Mouse (Mus musculus): Measurements from ENCODE around the gene Gm28043.

Gene Gm28043

DNA sequence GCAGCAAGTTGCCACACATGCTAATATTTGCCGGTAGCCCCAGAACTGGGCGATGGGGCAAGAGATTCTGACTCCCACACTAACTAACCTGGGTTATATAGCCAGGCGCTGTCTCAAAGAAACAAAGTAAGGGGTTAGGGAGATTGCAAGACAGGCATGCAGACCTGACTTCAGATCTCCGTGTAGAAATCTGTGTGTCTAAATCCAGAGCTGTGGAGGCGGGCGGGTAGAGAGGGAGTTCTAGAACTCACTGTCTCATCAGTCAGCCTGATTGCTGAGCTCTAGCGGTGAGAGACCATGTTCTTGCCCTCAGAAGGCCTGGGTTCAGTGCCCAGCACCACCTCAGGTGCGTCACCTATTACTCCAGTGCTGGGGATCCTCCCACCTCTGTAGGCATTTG lies 8.8 kb downstream of the Gm28043 start:
- in situ Hi-C loops (cut with MboI, MseI) = no loop called here

DNA sequence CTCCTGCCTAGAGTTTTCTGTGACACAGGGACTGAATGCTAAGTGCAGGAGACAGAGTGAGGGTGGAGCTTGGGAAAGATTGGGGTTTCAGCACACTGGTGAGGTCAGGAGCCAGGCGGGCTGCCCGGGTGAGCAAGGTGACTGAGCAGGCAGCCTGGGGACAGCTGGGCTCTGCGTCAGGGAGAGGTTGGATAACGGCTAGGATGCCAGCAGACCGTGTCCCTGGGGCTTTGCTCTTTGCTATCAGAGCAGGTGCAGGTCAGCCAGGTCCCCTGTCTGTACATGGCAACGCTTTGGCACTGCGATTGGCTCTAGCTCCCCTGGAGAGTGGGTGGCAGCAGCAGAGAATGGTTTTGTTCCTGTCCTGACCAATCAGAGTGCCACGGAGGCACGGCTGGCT lies 12.6 kb downstream of the Gm28043 start:
- in situ Hi-C loops (cut with MboI, MseI) = no loop called here

DNA sequence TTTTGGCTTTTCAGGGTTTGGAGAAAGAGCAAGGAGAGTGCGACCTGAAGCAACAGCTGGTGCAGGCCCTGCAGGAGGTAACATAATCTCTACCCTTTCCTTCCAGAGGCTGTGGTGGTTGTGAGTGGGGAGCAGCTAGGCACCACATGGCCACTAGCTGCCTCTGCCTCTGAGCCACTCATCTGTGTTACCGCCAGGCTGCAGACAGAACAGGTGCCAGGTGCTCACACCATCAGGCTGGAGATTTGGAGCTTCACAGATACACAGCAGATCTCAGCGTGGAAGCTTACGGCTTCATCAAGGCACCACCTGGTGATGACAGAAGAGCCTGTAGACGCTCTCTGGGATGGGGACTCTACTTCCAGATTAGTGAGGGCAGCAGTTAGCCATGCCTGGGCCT lies 14.3 kb downstream of the Gm28043 start:
- in situ Hi-C loops (cut with MboI, MseI) = no loop called here

DNA sequence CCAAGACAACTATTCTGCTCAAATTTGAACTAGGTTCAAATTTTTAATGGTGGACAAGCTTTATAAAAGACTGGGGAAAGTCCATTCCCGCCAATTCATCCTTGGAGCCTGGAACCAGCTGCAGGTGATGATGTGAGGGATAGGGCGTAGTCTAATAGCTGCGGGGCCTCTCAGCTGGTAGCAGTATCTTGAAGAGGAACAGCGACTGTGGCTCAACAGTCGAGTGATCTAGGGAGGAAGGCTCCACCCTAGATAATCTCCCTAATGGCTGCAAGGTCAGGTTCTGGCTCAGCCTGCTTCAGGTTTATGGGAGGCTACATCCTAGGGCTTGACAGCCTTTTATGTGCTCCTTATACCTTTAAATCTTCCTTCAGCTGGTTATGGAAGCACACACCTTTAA lies 14.9 kb downstream of the Gm28043 start:
- in situ Hi-C loops (cut with MboI, MseI) = no loop called here

DNA sequence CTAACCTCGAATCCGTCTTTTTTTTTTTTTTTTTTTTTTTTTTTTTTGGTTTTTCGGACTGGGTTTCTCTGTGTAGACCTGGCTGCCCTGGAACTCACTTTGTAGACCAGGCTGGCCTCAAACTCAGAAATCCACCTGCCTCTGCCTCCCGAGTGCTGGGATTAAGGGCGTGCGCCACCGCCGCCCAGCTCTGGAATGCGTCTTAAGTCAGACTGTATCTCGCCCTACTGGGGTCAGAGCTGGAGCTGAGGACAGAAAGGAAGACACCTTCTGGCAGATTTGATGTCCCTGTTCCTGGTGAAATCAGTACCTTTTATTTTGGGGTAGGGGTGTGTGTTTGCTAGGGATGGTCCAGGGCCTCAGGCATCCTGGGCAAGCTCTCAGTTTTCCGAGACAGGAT lies 17.6 kb downstream of the Gm28043 start:
- in situ Hi-C loops (cut with MboI, MseI) = no loop called here

DNA sequence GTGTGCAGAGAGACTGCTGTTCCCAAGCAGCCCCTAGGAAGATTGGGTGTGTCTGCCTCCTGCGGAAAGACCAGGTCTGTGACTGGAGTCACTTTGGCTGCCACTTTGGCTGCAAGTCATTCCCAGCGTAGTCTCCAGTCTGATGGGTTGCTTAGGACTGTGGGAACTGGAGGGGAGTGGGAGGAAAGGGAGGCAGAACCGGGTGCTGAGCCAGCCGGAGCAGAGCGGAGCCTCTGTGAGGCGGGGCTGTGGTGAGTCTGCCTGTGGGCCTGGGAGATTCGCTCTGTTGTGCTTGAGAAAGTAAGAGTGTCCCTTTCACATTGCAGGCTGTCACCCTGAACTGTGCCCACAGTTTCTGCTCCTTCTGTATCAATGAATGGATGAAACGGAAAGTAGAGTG lies 20.8 kb downstream of the Gm28043 start:
- in situ Hi-C loops (cut with MboI, MseI) = loop anchor here in 1 of 2 experiments (5.0 kb wide), 1 partner anchor 63 kb away; no protein-coding TSS in a partner anchor

DNA sequence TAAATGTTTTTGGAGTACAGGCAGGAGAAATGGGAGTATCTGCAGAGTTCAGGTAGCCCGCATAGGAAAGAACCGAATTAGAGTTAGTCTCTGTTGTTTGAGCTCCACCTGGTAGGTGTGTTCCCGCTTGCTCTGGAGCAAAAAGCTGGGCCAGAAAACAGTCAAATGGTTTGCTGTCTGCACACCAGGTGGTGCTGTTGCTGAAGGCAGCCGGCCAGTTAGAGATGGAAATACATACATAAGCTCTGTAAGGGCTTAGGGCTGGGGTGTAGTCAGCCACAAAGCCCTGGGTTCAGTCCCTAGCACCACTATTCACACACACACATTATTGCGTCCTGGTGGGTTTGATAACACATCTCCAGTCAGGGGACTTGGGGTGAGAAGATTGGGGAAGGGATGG lies 21.4 kb downstream of the Gm28043 start:
- in situ Hi-C loops (cut with MboI, MseI) = loop anchor here in 1 of 2 experiments (5.0 kb wide), 1 partner anchor 64 kb away; no protein-coding TSS in a partner anchor

DNA sequence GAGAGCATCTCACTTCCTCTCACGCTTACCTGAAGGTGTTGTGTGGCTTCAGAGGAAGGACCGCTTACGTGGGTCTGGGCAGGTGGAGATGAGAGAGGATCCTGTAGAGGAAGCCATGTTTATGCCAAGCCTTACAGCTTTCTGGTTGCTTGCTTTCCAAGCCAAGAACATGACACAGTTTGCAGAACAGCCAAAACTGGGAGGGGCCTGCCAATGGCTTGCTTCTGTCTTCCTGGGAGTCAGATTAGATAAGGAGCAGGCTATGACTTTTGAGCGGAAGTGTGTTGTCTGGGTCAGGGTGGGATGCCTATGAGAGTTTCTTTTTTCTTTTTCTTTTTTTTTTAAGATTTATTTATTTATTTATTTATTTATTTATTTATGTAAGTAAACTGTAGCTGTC lies 22.7 kb downstream of the Gm28043 start:
- in situ Hi-C loops (cut with MboI, MseI) = loop anchor here in 1 of 2 experiments (5.0 kb wide), 1 partner anchor 65 kb away; no protein-coding TSS in a partner anchor

DNA sequence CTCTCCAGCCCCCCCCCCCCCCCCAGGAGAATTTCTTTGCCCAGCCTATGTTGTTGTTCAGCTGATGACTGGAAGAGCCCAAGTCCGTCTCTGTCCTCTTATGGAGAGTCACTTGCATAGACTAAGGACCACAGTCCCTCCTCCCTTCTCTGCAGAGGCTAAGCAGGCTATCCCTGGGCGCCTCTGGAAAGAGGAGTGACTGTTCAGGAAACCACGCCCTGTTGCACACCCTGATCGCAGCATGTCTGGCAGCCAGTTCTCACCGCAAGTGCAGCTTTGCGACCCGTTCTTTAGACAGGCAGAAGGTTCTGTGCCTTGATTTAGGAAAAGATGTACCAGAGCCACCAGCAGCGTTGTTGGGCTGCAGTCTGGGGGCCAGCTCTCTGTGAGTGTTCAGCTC lies 23.2 kb downstream of the Gm28043 start:
- in situ Hi-C loops (cut with MboI, MseI) = loop anchor here in 1 of 2 experiments (5.0 kb wide), 1 partner anchor 66 kb away; no protein-coding TSS in a partner anchor

DNA sequence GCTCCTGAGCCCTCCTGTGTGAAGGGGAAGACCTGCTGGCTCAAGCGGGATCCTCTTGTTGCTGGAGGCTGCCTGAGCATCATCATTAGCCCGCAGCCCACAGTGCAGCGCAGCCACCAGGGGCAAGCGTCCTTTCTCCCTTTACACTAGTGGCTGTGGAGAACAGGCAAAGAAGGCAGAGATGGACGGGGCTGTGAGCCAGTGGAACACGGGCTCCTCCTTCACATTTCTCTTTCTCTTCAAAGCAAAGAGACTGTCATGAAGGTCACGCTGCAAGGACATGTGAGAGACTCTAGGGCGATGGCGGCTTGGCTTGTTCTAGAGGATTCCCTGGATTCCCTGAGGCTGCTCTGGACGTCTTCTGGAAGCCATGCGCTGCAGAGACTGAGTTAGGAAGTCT lies 26.3 kb downstream of the Gm28043 start:
- in situ Hi-C loops (cut with MboI, MseI) = no loop called here

DNA sequence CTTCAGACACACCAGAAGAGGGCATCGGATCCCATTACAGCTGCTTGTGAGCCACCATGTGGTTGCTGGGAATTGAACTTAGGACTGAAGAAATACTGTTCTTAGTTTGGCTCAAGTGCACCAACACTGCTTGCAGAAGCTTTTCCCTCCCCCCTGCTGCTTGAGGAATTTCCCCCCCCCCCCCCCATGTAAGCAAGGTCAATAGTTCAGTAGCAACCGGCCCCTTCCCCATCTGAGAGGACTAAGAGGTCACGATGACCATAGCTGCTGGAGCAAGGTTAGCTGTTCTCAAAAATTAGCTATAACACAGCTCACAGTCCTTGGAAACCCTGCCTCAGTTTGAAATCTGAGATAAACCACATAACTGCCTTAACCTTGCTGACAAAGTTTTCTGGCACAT lies 27.5 kb downstream of the Gm28043 start:
- in situ Hi-C loops (cut with MboI, MseI) = no loop called here

DNA sequence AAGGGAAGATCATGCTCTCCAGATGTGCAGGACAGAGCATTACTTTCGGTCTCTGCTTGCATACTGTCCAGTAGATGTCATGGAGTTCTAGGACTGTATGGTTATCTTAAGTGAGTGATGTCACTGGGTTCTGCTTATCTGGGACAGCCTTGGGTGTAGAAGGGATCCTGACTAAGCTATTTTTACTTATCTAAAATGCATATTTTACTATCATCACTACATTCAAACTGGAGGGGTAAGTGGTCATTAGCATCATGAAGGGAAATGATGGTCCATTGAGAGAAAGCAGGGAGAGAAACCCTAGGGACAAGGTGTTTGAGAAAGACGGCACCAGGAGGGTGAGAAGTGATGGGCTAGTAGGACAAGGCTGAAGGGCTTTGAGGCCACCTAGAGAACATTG lies 43.6 kb downstream of the Gm28043 start:
- in situ Hi-C loops (cut with MboI, MseI) = no loop called here

DNA sequence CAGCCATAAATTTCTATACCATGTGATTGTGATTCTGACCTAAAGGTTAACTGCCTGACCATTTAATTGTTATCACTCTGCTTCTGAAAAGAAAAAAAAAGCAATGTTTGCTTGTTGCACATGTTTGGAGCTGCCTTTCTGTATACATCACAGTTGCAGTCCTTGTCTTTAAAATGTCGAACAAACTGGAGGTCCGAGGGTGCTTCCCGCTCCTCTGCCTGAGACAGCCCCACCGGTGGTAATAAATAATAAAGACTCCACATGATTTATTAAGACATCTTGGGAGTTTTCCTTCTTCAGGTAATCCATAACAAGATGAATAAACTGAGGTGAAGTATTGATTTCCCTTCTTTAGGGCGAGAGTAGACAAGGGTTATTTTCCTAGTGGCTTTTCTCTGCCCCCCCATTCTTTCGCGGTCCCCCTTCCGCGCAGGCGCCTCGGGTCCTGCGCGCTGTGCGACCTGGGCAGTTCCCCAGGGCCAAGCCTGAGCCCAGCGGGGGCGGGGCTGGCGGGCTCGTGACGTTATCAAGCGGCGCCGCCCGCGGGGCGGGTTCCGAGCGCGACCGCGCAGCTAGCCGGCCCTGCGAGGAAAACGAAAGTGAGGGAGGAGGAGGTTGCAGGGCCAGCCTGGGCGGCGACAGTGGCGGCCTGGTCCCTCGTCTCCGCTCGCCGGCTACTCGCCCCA lies 45.5 kb downstream of the Gm28043 start, which contains the start of gene Cmtr1:
TSS of gene Cmtr1 (plus strand) at position 520 of the 686 bp plus-strand sequence.
- in situ Hi-C loops (cut with MboI, MseI) = loop anchor here in 1 of 2 experiments (10.0 kb wide), 1 partner anchor 1445 kb away; no protein-coding TSS in a partner anchor

DNA sequence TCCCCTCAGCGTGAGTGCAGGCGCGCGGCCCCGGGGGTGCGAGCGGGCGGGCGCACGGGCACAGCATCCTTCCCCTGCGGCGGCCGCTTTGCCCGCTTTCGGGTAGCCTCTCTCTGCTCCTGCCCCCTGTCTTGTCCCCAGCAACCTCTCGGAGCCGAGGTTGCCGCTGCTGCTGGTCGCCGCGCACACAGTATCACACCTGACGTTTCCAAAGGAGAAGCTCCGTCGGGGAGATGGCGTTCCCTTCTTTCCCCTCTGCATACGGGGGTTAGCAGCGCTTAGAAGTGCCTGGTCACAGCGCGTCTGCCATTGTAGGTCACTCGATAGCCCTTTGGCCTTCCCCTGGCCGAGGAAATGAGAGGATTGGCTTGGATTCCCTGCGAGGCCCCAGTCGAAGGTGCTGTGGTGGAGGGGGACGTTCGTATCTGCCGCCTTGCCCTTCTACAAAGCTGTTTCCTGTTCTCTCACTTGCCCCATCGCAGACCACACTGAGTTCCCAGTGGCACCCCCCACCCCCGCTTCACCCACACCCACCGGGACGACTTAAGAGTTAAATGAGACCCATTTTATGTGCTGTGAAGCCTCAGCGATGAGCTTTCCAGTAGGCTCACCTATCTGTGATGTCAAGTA lies 46.2 kb downstream of the Gm28043 start:
- in situ Hi-C loops (cut with MboI, MseI) = loop anchor here in 1 of 2 experiments (10.0 kb wide), 1 partner anchor 1446 kb away; no protein-coding TSS in a partner anchor

DNA sequence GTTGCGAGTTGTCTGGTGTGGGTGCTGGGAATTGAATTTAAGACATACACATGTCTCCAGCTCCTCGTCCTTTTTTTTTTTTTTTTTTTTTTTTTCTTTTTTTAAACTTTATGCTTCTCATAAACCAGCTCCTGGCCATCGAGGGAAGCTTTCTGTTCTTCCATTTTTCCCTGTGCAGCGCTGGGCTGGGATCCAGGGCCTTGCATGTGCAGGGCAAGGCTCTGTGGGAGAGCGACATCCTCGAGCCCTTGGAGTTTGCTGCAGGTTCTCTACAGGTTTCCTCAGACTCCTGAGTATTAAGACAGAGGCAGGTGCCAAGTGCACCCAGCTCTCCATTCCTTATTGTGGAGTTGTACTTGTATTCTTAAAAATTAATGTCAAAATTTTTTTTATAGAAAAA lies 47.5 kb downstream of the Gm28043 start:
- in situ Hi-C loops (cut with MboI, MseI) = loop anchor here in 1 of 2 experiments (10.0 kb wide), 1 partner anchor 1447 kb away; no protein-coding TSS in a partner anchor

DNA sequence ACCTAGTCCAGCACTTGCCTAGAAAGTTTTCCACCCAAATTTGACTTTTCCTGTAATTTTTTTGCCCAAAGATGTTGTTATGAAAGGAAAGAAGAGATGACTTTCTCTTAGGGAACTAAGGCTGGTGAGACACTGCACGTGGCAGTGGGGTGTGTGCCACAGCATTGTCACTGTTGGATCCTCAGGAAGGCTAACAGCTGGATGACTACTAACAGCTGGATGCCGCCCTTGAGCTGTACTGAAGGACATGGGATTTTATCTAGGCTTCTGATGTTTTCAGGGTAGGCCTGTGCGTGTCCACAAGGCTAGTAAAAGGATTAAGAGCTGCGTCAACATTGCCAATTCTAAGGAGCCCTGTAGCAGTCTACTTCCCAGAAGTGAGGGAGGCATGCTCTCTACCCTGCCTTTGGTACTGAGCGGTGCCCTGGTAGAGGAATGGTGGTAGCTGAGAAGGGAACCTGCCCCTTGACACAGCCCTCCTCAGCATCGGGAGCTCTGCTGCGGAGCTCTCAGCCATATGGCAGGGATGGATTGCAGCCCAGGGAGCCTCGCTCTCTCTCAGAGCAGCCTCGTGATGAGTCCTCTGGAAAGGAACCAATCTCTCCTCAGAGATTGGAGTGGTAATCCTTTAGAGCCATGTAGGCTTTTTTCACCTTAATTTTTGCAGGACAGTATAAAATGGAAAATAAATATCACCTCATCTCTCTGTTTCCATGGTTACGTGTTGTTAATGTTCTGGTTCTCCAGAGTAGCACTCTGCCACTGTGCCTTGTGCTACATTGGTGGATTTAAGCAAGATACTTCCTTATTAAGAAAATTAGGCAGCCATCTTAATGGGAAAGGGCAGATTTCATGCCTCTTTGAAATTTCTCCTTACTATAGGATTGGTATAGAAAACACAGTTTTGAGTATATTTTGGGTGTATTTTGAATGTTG lies 53.6 kb downstream of the Gm28043 start:
- in situ Hi-C loops (cut with MboI, MseI) = loop anchor here in 1 of 2 experiments (10.0 kb wide), 1 partner anchor 1454 kb away; no protein-coding TSS in a partner anchor

DNA sequence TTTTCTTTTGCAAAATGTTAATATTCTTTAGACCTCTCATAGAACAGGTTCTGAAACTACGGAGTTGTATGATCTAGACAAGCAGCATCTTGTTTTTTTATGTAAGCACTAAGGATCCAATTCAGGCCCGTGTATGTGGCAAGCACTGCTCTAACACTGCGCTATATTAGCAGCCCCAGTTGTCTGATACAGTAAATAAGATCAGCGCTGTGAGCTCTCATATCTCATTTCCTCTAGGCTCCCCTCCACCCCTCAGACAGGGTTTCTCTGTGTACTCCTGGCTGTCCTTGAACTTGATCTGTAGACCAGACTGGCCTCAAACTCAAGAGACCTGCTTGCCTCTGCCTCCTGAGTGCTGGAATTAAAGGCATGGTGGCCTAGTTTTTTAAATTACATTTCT lies 54.4 kb downstream of the Gm28043 start:
- in situ Hi-C loops (cut with MboI, MseI) = loop anchor here in 1 of 2 experiments (10.0 kb wide), 1 partner anchor 1454 kb away; no protein-coding TSS in a partner anchor

DNA sequence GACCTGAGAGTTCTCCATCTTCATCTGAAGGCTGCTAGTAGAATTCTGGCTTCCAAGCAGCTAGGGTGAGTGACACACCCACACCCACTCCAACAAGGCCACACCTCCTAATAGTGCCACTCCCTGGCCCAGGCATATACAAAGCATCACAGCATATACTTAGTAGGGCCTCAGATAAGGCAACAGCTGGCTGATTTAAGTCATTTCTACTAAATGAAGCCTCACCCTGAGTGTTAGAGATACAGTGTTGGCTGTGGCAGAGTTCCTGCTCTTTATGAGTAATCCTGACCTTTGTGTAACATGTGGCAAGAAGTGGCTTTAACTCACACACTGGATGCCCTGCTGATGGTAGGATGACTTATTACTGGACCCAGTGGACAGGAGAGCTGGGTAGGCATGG lies 55.3 kb downstream of the Gm28043 start:
- in situ Hi-C loops (cut with MboI, MseI) = loop anchor here in 1 of 2 experiments (10.0 kb wide), 1 partner anchor 1455 kb away; no protein-coding TSS in a partner anchor

DNA sequence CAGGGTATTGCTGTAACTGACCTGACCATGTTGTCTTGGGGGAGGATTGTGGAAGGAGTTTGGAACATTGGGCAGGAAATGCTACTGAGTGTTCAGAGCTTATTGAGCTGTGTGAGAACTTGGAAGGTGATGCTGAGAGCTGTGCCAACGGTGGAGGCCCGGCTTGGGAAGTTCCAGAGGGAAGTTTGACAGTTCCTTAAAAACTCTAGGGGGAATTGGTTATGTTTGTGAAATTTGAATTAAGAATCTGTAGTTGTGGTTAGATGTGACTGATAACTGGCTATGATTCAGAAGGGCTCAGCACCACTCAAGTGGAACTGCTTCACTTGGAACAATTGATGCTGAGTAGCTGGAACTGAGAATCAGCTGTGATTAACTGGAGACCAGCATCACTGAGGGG lies 56.3 kb downstream of the Gm28043 start:
- in situ Hi-C loops (cut with MboI, MseI) = no loop called here

DNA sequence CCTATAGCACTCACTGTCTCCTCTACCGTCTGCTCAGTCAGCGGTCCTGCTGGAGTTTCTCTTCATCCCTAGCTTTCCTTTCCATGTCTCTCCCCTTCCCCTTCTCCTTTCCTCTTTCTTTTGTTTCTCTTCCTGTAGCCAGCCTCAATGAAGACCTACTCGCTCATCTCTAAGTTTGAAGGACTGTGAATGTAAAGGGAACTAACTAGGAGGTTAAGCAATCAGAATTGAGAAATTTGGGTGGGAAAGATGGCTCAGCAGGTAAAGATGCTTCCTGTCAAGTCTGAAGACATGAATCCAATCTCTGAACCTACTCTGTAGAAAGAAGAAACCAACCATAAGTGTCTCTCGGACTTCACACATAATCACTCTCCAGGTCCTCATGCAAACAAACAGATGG lies 58.6 kb downstream of the Gm28043 start:
- in situ Hi-C loops (cut with MboI, MseI) = no loop called here

DNA sequence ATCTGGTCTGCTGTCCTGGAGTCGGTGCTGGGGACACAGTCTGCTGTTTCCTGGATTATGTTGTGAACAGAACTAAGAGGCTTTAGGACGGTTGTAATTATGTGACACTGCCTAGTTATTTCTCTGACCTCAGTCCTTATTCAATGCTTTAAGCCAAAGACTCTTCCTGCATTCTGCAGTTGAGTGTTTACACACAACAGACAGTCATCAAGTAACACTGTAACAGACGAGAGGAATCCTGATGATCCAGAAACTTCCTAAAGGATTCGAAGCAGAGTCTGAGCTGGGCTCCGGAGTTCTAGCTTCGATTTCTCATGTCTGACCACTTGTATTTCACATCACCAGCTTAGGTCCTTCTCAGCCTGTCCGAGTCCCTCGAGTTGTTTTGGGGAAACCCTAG lies 63.9 kb downstream of the Gm28043 start:
- in situ Hi-C loops (cut with MboI, MseI) = no loop called here
